Mouse (Mus musculus): ENCODE measurements at regions not wholly inside any gene's neighbourhood (a gene's known extent, or its start where the extent isn't known, plus 50 kb on each side); places are given as distances from the start of the nearest gene placed in this dataset.
A peak's percentile ranks its signal among the peaks of the same experiment; 100 is the strongest.

- H3K27ac ChIP-seq (replicated peaks): no peak overlapping the region
Measured at GRCm38 (mm10) chr4:27845521-27845920, 967.4 kb upstream of the Epha7 start.

GRCm38 (mm10) chr4:27846106-27846622 is 966.8 kb upstream of the Epha7 start:
- H3K9ac ChIP-seq: no peak overlapping the region
- no peak overlapping the region for H3K4me2 ChIP-seq
- H3K27ac ChIP-seq (replicated peaks): no peak overlapping the region
- no peaks in the 10 kb centered on the region for H3K9me3 ChIP-seq
- no peak for ATAC-seq (ENCODE audit: low read depth)
- no peaks in the 10 kb centered on the region for H3K4me1 ChIP-seq (replicated peaks)
- H3K36me3 ChIP-seq: no peaks in the 10 kb centered on the region
- no peak overlapping the region for H3K4me3 ChIP-seq
- WGBS: 85% methylated on average over 5 of the region's 5 CpGs
- H3K27me3 ChIP-seq: no peaks in the 10 kb centered on the region

More at GRCm38 (mm10) chr4:27845521-27845920, 967.4 kb upstream of the Epha7 start:
- WGBS: 72% methylated on average over 5 of the region's 5 CpGs
- H3K9me3 ChIP-seq: no peaks in the 10 kb centered on the region
- no peak overlapping the region for H3K4me2 ChIP-seq
- no peaks in the 10 kb centered on the region for H3K4me1 ChIP-seq (replicated peaks)
- H3K9ac ChIP-seq: no peak overlapping the region
- H3K27me3 ChIP-seq: no peaks in the 10 kb centered on the region
- H3K4me3 ChIP-seq: no peak overlapping the region
- no peak for ATAC-seq (ENCODE audit: low read depth)
- no peaks in the 10 kb centered on the region for H3K36me3 ChIP-seq

DNA sequence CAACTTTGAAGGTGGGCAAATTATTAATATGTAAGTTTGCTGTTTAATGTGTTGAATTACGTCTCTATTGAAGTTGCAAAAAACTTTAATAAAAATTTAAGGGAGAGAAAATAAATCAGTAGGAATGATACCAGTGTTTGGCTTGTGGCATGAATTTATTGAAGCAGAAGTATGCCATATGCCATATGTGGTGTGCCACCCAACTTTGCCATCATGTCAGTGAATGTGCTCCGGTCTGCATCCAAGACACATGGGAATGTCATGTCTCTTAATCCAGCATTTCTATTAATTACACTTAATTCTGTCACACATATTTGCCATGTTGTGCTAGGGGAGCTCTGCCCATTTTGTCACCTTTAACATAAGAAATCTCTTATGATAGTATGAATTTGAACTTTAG is 956.8 kb upstream of the Epha7 start:
- H3K4me1 ChIP-seq (replicated peaks): no peaks in the 10 kb centered on the region
- no peaks in the 10 kb centered on the region for H3K36me3 ChIP-seq
- H3K4me3 ChIP-seq: no peak overlapping the region
- H3K27ac ChIP-seq (replicated peaks): no peak overlapping the region
- no peak overlapping the region for H3K9ac ChIP-seq
- no peak for ATAC-seq (ENCODE audit: low read depth)
- 77% methylated on average over 2 of the region's 2 CpGs for WGBS
- H3K27me3 ChIP-seq: no peaks in the 10 kb centered on the region
- H3K9me3 ChIP-seq: no peaks in the 10 kb centered on the region
- H3K4me2 ChIP-seq: no peak overlapping the region

- peak; percentile 67; the same call in 1 of the 2 replicates for ATAC-seq (ENCODE audit: low read depth)
- Histone ChIP-seq H3K36me3 (no peaks in the 10 kb centered on the region), H3K9ac (no peak overlapping the region), H3K27ac (replicated peaks) (no peak overlapping the region), H3K4me2 (no peak overlapping the region), H3K9me3 (no peaks in the 10 kb centered on the region), H3K4me1 (replicated peaks) (0 out of 2 replicates have a peak, but pooled peaks cover 4% of the 10 kb centered on the region), H3K4me3 (no peak overlapping the region), H3K27me3 (no peaks in the 10 kb centered on the region)
- 30% methylated on average over 5 of the region's 5 CpGs for WGBS
Measured at GRCm38 (mm10) chr4:27887262-27887954, 925.5 kb upstream of the Epha7 start.

- no peak for ATAC-seq (ENCODE audit: low read depth)
- H3K4me2 ChIP-seq: no peak overlapping the region
- no peaks in the 10 kb centered on the region for H3K27me3 ChIP-seq
- no peak overlapping the region for H3K4me3 ChIP-seq
- H3K9ac ChIP-seq: no peak overlapping the region
- no peak overlapping the region for H3K27ac ChIP-seq (replicated peaks)
- H3K36me3 ChIP-seq: no peaks in the 10 kb centered on the region
- H3K9me3 ChIP-seq: no peaks in the 10 kb centered on the region
- H3K4me1 ChIP-seq (replicated peaks): no peaks in the 10 kb centered on the region
- 77% methylated on average over 2 of the region's 2 CpGs for WGBS
Measured at GRCm38 (mm10) chr4:27896396-27896795, 916.5 kb upstream of the Epha7 start.

DNA sequence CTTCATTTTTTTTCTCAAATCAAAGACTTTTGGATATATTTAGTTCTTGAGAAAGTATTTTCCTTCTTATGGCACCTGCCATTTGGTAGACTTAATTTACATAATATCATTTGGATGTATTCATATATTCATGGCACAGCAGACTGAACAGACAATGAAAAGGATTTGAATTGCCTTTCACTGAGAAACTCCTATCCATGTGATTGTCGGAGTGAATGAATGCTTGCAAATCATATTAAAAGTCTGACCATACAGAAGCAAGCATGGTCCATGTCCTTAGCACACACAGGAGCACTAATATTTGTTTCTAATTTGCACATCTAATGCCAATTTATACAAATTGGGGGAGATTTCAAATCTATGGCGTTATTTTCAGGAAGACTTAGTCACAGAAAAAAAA is 867.6 kb upstream of the Epha7 start:
- H3K4me3 ChIP-seq: no peak overlapping the region
- H3K9ac ChIP-seq: no peak overlapping the region
- ATAC-seq (ENCODE audit: low read depth): no peak
- H3K9me3 ChIP-seq: no peaks in the 10 kb centered on the region
- no peak overlapping the region for H3K4me2 ChIP-seq
- WGBS: 73% methylated on average over 2 of the region's 2 CpGs
- H3K27me3 ChIP-seq: no peaks in the 10 kb centered on the region
- no peaks in the 10 kb centered on the region for H3K36me3 ChIP-seq
- no peaks in the 10 kb centered on the region for H3K4me1 ChIP-seq (replicated peaks)
- H3K27ac ChIP-seq (replicated peaks): no peak overlapping the region

GRCm38 (mm10) chr4:27945768-27946167 is 867.2 kb upstream of the Epha7 start:
- Histone ChIP-seq H3K36me3 (no peaks in the 10 kb centered on the region), H3K9ac (no peak overlapping the region), H3K4me2 (no peak overlapping the region), H3K27me3 (no peaks in the 10 kb centered on the region), H3K4me1 (replicated peaks) (no peaks in the 10 kb centered on the region), H3K9me3 (no peaks in the 10 kb centered on the region), H3K4me3 (no peak overlapping the region), H3K27ac (replicated peaks) (no peak overlapping the region)
- WGBS: 80% methylated on average over 1 of the region's 1 CpGs
- no peak for ATAC-seq (ENCODE audit: low read depth)

GRCm38 (mm10) chr4:27949970-27950717 is 862.8 kb upstream of the Epha7 start:
- Histone ChIP-seq H3K27me3 (no peaks in the 10 kb centered on the region), H3K4me1 (replicated peaks) (no peaks in the 10 kb centered on the region), H3K9ac (no peak overlapping the region), H3K9me3 (no peaks in the 10 kb centered on the region), H3K4me3 (no peak overlapping the region), H3K27ac (replicated peaks) (no peak overlapping the region), H3K36me3 (no peaks in the 10 kb centered on the region), H3K4me2 (no peak overlapping the region)
- no peak for ATAC-seq (ENCODE audit: low read depth)
- WGBS: 61% methylated on average over 8 of the region's 8 CpGs

- no peak for ATAC-seq (ENCODE audit: low read depth)
- Histone ChIP-seq H3K9ac (no peak overlapping the region), H3K4me3 (no peak overlapping the region), H3K27ac (replicated peaks) (no peak overlapping the region), H3K36me3 (no peaks in the 10 kb centered on the region), H3K4me2 (no peak overlapping the region), H3K4me1 (replicated peaks) (no peaks in the 10 kb centered on the region), H3K27me3 (no peaks in the 10 kb centered on the region), H3K9me3 (no peaks in the 10 kb centered on the region)
- WGBS: 32% methylated on average over 7 of the region's 7 CpGs
Measured at GRCm38 (mm10) chr4:27965046-27965681, 847.8 kb upstream of the Epha7 start.

DNA sequence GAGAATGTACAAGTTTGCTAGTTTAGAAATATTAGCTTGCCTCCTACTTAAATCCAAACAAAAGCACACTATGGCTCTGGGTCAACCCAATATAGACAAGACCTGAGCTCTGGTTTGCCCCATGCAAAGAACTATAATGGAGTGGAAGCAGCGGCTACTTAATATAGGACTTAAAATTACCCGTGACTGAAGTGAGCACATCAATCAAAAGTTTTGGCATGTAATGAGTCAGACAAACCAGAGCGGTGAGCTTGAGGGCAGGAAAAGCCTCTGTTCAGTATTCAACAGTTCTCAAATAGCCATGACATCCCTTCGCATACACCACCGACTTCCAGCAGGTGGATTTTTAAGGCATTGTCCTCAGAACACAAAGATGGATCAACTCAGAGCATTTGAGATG is 842.4 kb upstream of the Epha7 start:
- WGBS: 12% methylated on average over 5 of the region's 5 CpGs
- Histone ChIP-seq H3K36me3 (no peaks in the 10 kb centered on the region), H3K4me1 (replicated peaks) (no peaks in the 10 kb centered on the region), H3K9ac (no peak overlapping the region), H3K4me2 (no peak overlapping the region), H3K9me3 (no peaks in the 10 kb centered on the region), H3K4me3 (no peak overlapping the region), H3K27me3 (peaks cover 4% of the 10 kb centered on the region; the same call in 1 of the 2 replicates), H3K27ac (replicated peaks) (no peak overlapping the region)
- ATAC-seq (ENCODE audit: low read depth): no peak

DNA sequence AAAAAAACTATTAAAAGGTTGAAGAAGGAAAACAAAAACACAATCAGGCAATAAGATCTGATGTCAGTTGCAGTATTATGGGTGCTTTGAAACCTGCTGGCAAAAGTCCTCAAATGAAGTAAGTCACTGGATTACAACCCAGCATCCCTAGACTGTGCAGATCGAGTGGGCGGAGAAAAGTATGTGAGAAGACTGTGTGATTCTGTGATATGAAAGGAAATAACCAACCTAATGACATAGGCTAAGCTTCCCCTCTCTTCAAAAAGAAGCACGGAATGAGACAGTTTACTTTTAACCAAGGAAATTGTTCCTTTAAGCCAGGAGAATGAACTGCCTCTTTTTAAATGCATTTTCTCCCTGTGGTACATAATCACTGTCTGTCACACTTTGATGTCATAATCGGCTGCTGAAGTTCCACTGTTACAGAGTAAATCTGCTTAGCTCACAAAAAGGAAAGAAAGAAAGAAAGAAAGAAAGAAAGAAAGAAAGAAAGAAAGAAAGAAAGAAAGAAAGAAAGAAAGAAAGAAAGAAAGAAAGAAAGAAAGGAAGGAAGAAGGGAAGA is 833.6 kb upstream of the Epha7 start:
- H3K4me3 ChIP-seq: no peak overlapping the region
- H3K36me3 ChIP-seq: no peaks in the 10 kb centered on the region
- H3K4me1 ChIP-seq (replicated peaks): no peaks in the 10 kb centered on the region
- no peak for ATAC-seq (ENCODE audit: low read depth)
- H3K9me3 ChIP-seq: no peaks in the 10 kb centered on the region
- H3K9ac ChIP-seq: no peak overlapping the region
- no peaks in the 10 kb centered on the region for H3K27me3 ChIP-seq
- no peak overlapping the region for H3K27ac ChIP-seq (replicated peaks)
- 40% methylated on average over 4 of the region's 4 CpGs for WGBS
- H3K4me2 ChIP-seq: no peak overlapping the region

GRCm38 (mm10) chr4:27979781-27980180 is 833.1 kb upstream of the Epha7 start:
- Histone ChIP-seq H3K4me1 (replicated peaks) (no peaks in the 10 kb centered on the region), H3K27ac (replicated peaks) (no peak overlapping the region), H3K36me3 (no peaks in the 10 kb centered on the region), H3K27me3 (no peaks in the 10 kb centered on the region), H3K9ac (no peak overlapping the region), H3K4me2 (no peak overlapping the region), H3K4me3 (no peak overlapping the region), H3K9me3 (no peaks in the 10 kb centered on the region)
- ATAC-seq (ENCODE audit: low read depth): no peak
- WGBS: 56% methylated on average over 10 of the region's 10 CpGs
